Mouse (Mus musculus) forebrain, embryonic 15.5 days (tissue): ENCODE measurements around the gene Pstpip1. TPM values are rescaled to one million over a fixed set of nuclear protein-coding genes. Genes with fewer than 3 reads are reported as not detected.

ENCODE experiments used
- ATAC-seq: fragments of 200-750 bp; cut with Nextera tagmentation; replicated peaks from 2 replicates; pipeline ENCODE4 v1.8.0; 2017; ENCODE audit warnings: mild to moderate bottlenecking, moderate TSS enrichment, moderate library complexity
- H3K27ac ChIP-seq: fragments of 300-500 bp; sonication (generic); replicated peaks from 2 replicates; pipeline ENCODE4 v1.5.1; 2015; ENCODE audit warnings: mild to moderate bottlenecking, inconsistent platforms
- H3K27me3 ChIP-seq: fragments of 300-500 bp; sonication (generic); 2 replicates; pipeline ENCODE4 v1.6.1; 2015; ENCODE audit warnings: inconsistent platforms
- H3K36me3 ChIP-seq: fragments of 300-500 bp; sonication (generic); 2 replicates; pipeline ENCODE4 v1.6.1; 2015; ENCODE audit warnings: mild to moderate bottlenecking, inconsistent platforms
- H3K4me1 ChIP-seq: fragments of 300-500 bp; sonication (generic); 2 replicates; pipeline ENCODE4 v1.6.1; 2015; ENCODE audit warnings: inconsistent platforms
- H3K4me2 ChIP-seq: fragments of 300-500 bp; sonication (generic); replicated peaks from 2 replicates; pipeline ENCODE4 v1.6.1; 2015; ENCODE audit warnings: mild to moderate bottlenecking, inconsistent platforms
- H3K4me3 ChIP-seq: fragments of 300-500 bp; sonication (generic); 2 replicates; pipeline ENCODE4 v1.5.1; 2015; ENCODE audit warnings: mild to moderate bottlenecking, inconsistent platforms
- H3K9ac ChIP-seq: fragments of 300-500 bp; sonication (generic); replicated peaks from 2 replicates; pipeline ENCODE4 v1.6.1; 2015; ENCODE audit warnings: mild to moderate bottlenecking, inconsistent platforms
- H3K9me3 ChIP-seq: fragments of 300-500 bp; sonication (generic); 2 replicates; pipeline ENCODE4 v1.6.1; 2016; ENCODE audit warnings: inconsistent platforms
- WGBS: fragments of 180-500 bp; shearing (Covaris S2); methylation state at CpG from one replicate; pipeline ENCODE4 v1.1.7; 2015; ENCODE audit warnings: mixed read lengths; 5-methylcytosine and 5-hydroxymethylcytosine counted together
- polyA plus RNA-seq: library from polyadenylated mRNA; unstranded; fragments of >200 nt; fragmentation: Nextera tagmentation; extraction: Ambion mirVana; gene quantifications from 2 replicates; pipeline ENCODE4 v1.2.1, GENCODE M21; 2015

Pstpip1 gene
- polyA plus RNA-seq = 0.33 and 0.60 TPM in 2 replicates

- H3K4me1 ChIP-seq = peaks cover 11% of the 10 kb centered on the region
- H3K27me3 ChIP-seq = no peaks in the 10 kb centered on the region
- peak within 1 kb of the TSS; percentile 68 for H3K27ac ChIP-seq
- no peaks in the 10 kb centered on the region for H3K9me3 ChIP-seq
- ATAC-seq = peak; percentile 86
- no peaks in the 10 kb centered on the region for H3K36me3 ChIP-seq
- H3K4me2 ChIP-seq = peak within 1 kb of the TSS; percentile 26
- 32% methylated on average over 22 of the region's 22 CpGs for WGBS
- H3K4me3 ChIP-seq = no peak within 1 kb of the TSS
- H3K9ac ChIP-seq = peak within 1 kb of the TSS; percentile 33; the same call in 1 of the 2 replicates
Measured at GRCm38 (mm10) chr9:56089778-56090520, at the start of gene Pstpip1. Gene Pstpip1 (plus strand): TSS chr9:56089962.

- peak within 1 kb of the TSS; percentile 91 for H3K4me3 ChIP-seq
- H3K4me1 ChIP-seq = peaks cover 19% of the 10 kb centered on the region
- peak; percentile 99 for ATAC-seq
- peak within 1 kb of the TSS; percentile 96 for H3K27ac ChIP-seq
- H3K27me3 ChIP-seq = no peaks in the 10 kb centered on the region
- peak within 1 kb of the TSS; percentile 98 for H3K9ac ChIP-seq
- H3K4me2 ChIP-seq = peak within 1 kb of the TSS; percentile 59
- under 1% methylated on average over 48 of the region's 49 CpGs for WGBS
- peaks cover 22% of the 10 kb centered on the region for H3K36me3 ChIP-seq
- H3K9me3 ChIP-seq = no peaks in the 10 kb centered on the region
Measured at GRCm38 (mm10) chr9:56041372-56042180, 48.2 kb upstream of the Pstpip1 start, which contains the start of gene Rcn2. Gene Rcn2 (plus strand): TSS chr9:56041845.

- peak overlapping the region; percentile 91 for H3K4me3 ChIP-seq
- H3K36me3 ChIP-seq = peaks cover 22% of the 10 kb centered on the region
- 0% methylated on average over 16 of the region's 16 CpGs for WGBS
- peak overlapping the region; percentile 96 for H3K27ac ChIP-seq
- ATAC-seq = peak; percentile 79
- no peaks in the 10 kb centered on the region for H3K27me3 ChIP-seq
- peaks cover 19% of the 10 kb centered on the region for H3K4me1 ChIP-seq
- H3K4me2 ChIP-seq = peak overlapping the region; percentile 59
- H3K9ac ChIP-seq = peak overlapping the region; percentile 98
- no peaks in the 10 kb centered on the region for H3K9me3 ChIP-seq
Measured at GRCm38 (mm10) chr9:56042181-56042621, 47.6 kb upstream of the Pstpip1 start.

GRCm38 (mm10) chr9:56053796-56054195, 36.0 kb upstream of the Pstpip1 start:
- 45% methylated on average over 3 of the region's 3 CpGs for WGBS
- no peak overlapping the region for H3K4me2 ChIP-seq
- H3K9ac ChIP-seq = no peak overlapping the region
- no peak overlapping the region for H3K4me3 ChIP-seq
- H3K27ac ChIP-seq = no peak overlapping the region
- no peaks in the 10 kb centered on the region for H3K9me3 ChIP-seq
- peaks cover 3% of the 10 kb centered on the region; the same call in 1 of the 2 replicates for H3K4me1 ChIP-seq
- H3K27me3 ChIP-seq = no peaks in the 10 kb centered on the region
- ATAC-seq = no peak
- peaks cover 55% of the 10 kb centered on the region for H3K36me3 ChIP-seq

- no peak overlapping the region for H3K4me2 ChIP-seq
- WGBS = 94% methylated on average over 6 of the region's 6 CpGs
- no peak for ATAC-seq
- H3K27ac ChIP-seq = no peak overlapping the region
- peaks cover 71% of the 10 kb centered on the region for H3K36me3 ChIP-seq
- no peaks in the 10 kb centered on the region for H3K27me3 ChIP-seq
- no peak overlapping the region for H3K4me3 ChIP-seq
- H3K4me1 ChIP-seq = no peaks in the 10 kb centered on the region
- no peak overlapping the region for H3K9ac ChIP-seq
- no peaks in the 10 kb centered on the region for H3K9me3 ChIP-seq
Measured at GRCm38 (mm10) chr9:56056147-56056546, 33.6 kb upstream of the Pstpip1 start.

- Histone ChIP-seq H3K4me1 (no peaks in the 10 kb centered on the region), H3K27ac (no peak overlapping the region), H3K4me2 (no peak overlapping the region), H3K36me3 (peaks cover 67% of the 10 kb centered on the region), H3K27me3 (no peaks in the 10 kb centered on the region), H3K4me3 (no peak overlapping the region), H3K9ac (no peak overlapping the region), H3K9me3 (no peaks in the 10 kb centered on the region)
- 0 out of 2 replicates have a peak, but pooled peaks have one; percentile 19 for ATAC-seq
- WGBS = 99% methylated on average over 5 of the region's 5 CpGs
Measured at GRCm38 (mm10) chr9:56062336-56062735, 27.4 kb upstream of the Pstpip1 start.

GRCm38 (mm10) chr9:56065011-56065410, 24.8 kb upstream of the Pstpip1 start:
- ATAC-seq = no peak
- Histone ChIP-seq H3K4me1 (no peaks in the 10 kb centered on the region), H3K36me3 (peaks cover 54% of the 10 kb centered on the region), H3K9me3 (no peaks in the 10 kb centered on the region), H3K4me3 (no peak overlapping the region), H3K4me2 (no peak overlapping the region), H3K27me3 (no peaks in the 10 kb centered on the region), H3K27ac (no peak overlapping the region), H3K9ac (no peak overlapping the region)
- 92% methylated on average over 3 of the region's 3 CpGs for WGBS

- 90% methylated on average over 4 of the region's 4 CpGs for WGBS
- H3K9me3 ChIP-seq = no peaks in the 10 kb centered on the region
Measured at GRCm38 (mm10) chr9:56067964-56068363, 21.8 kb upstream of the Pstpip1 start.

GRCm38 (mm10) chr9:56068630-56069029, 21.1 kb upstream of the Pstpip1 start:
- Histone ChIP-seq H3K27ac (no peak overlapping the region), H3K4me3 (no peak overlapping the region), H3K4me2 (no peak overlapping the region), H3K27me3 (no peaks in the 10 kb centered on the region), H3K36me3 (peaks cover 24% of the 10 kb centered on the region), H3K9me3 (no peaks in the 10 kb centered on the region), H3K4me1 (no peaks in the 10 kb centered on the region), H3K9ac (no peak overlapping the region)
- 86% methylated on average over 1 of the region's 1 CpGs for WGBS
- no peak for ATAC-seq

More at GRCm38 (mm10) chr9:56067964-56068363, 21.8 kb upstream of the Pstpip1 start:
- no peaks in the 10 kb centered on the region for H3K27me3 ChIP-seq
- H3K36me3 ChIP-seq = peaks cover 27% of the 10 kb centered on the region
- H3K9ac ChIP-seq = no peak overlapping the region
- no peak overlapping the region for H3K27ac ChIP-seq
- no peaks in the 10 kb centered on the region for H3K4me1 ChIP-seq
- ATAC-seq = no peak
- H3K4me2 ChIP-seq = no peak overlapping the region
- no peak overlapping the region for H3K4me3 ChIP-seq

GRCm38 (mm10) chr9:56072861-56073260, 16.9 kb upstream of the Pstpip1 start:
- Histone ChIP-seq H3K27me3 (no peaks in the 10 kb centered on the region), H3K27ac (no peak overlapping the region), H3K9me3 (no peaks in the 10 kb centered on the region), H3K4me1 (no peaks in the 10 kb centered on the region), H3K36me3 (peaks cover 11% of the 10 kb centered on the region), H3K4me2 (no peak overlapping the region), H3K9ac (no peak overlapping the region), H3K4me3 (no peak overlapping the region)
- 86% methylated on average over 2 of the region's 2 CpGs for WGBS
- no peak for ATAC-seq

GRCm38 (mm10) chr9:56074863-56075262, 14.9 kb upstream of the Pstpip1 start:
- no peaks in the 10 kb centered on the region for H3K9me3 ChIP-seq
- no peak overlapping the region for H3K4me2 ChIP-seq
- H3K36me3 ChIP-seq = 0 out of 2 replicates have a peak, but pooled peaks cover 3% of the 10 kb centered on the region
- H3K4me1 ChIP-seq = no peaks in the 10 kb centered on the region
- no peak overlapping the region for H3K9ac ChIP-seq
- 76% methylated on average over 12 of the region's 12 CpGs for WGBS
- H3K4me3 ChIP-seq = no peak overlapping the region
- no peak overlapping the region for H3K27ac ChIP-seq
- no peak for ATAC-seq
- H3K27me3 ChIP-seq = no peaks in the 10 kb centered on the region

- no peak overlapping the region; the same call in 1 of the 2 replicates for H3K27ac ChIP-seq
- H3K4me2 ChIP-seq = no peak overlapping the region
- ATAC-seq = peak; percentile 57; the same call in 1 of the 2 replicates
- no peaks in the 10 kb centered on the region for H3K4me1 ChIP-seq
- no peaks in the 10 kb centered on the region for H3K27me3 ChIP-seq
- 11% methylated on average over 4 of the region's 4 CpGs for WGBS
- no peak overlapping the region for H3K9ac ChIP-seq
- no peaks in the 10 kb centered on the region for H3K9me3 ChIP-seq
- H3K4me3 ChIP-seq = no peak overlapping the region
- 0 out of 2 replicates have a peak, but pooled peaks cover 3% of the 10 kb centered on the region for H3K36me3 ChIP-seq
Measured at GRCm38 (mm10) chr9:56075264-56075663, 14.5 kb upstream of the Pstpip1 start.
